Mouse (Mus musculus) brain, adult 10 weeks (tissue): ENCODE data around the gene Arhgef9. TPM values are rescaled to one million over a fixed set of nuclear protein-coding genes. Genes with fewer than 3 reads are reported as not detected.

Source experiments
- polyA plus RNA-seq: library from polyadenylated mRNA; stranded (reverse); fragments of 350-450 nt; fragmentation: Illumina TruSeq; extraction: RNeasy Lipid Tissue Mini Kit (QIAGEN cat#74804); gene quantifications from one replicate; pipeline ENCODE4 v1.2.3, GENCODE M21; 2015; ENCODE audit warnings: low read depth, low replicate concordance

Arhgef9 gene
- polyA plus RNA-seq = 218 TPM

DNA sequence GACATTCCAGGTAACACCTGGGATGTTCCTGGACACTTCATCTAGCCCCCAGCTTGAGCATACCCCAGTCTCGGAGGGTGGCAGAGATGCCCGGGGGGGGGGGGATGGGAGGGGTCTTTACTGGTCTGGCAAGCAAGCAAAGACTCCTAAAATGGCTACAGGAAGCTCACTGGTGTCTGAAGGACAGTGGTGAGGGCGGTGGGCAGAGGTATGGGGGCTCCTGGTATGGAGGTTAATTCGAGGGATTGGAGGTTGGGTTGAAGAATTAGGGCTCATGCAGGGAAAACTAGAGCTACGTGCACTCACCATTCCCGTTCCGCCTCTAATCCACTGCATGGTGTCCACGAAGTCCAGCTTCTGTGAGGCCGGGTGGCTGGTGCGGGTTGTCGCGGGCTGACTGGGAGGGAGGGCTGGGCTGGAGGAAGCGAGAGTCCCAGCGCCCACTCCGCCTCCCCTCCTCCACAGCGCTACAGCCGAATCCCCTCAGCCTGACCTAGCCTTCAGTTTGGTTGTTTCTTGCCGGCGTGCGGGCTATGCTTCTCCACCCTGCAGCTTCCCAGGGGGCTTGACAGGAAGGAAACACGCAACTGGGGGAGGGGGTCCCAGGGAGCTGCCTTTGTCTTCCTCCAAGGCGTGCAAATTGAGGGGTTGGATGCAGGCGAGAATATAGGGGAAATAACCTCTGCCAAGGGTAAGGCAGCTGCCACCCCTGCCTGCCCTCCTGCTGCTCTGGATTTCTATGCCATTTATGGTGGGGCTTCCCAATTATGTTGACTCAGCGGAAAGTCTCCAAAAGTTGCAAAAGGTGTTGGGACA lies at the start of gene Arhgef9:
Gene Arhgef9 (minus strand): TSS at position 753 of the 816 bp plus-strand sequence.

DNA sequence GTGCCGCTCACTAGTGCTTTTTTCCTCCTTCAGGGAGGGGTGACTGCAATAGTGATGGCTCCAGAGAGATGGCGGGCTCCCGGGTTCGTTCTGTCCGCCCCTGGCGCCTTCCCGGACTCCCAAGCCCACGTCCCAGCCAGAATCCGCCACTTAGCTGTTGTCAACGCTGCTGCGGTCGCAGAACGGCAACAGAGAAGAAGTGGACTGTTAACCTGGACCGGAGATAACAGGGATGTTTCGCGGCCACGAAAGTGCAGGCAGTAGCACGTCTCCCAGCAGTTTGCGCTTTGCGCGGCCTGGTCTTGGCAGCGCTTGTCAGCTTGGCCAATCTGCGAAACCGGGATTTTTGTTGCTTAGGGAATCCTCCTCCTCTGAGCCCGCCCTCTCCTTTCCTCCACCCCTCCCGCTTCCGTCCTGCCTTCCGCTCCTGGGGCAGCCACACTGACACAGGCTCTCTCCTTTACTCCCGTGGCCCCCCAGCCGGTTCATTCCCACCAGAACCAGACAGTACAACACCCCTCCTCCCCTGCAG lies 170.2 kb downstream of the Arhgef9 start, which contains the start of gene Spin4:
Gene Spin4 (minus strand): TSS at position 322 of the 532 bp plus-strand sequence.

Other genes with a start within 250 kb of the Arhgef9 start
- 0.43 TPM for gene Spin4, start 170.2 kb downstream of the Arhgef9 start, polyA plus RNA-seq
- gene Amer1, start 248.0 kb upstream of the Arhgef9 start, polyA plus RNA-seq = 2.9 TPM